Mouse (Mus musculus): ENCODE measurements around the gene Samd8.

DNA sequence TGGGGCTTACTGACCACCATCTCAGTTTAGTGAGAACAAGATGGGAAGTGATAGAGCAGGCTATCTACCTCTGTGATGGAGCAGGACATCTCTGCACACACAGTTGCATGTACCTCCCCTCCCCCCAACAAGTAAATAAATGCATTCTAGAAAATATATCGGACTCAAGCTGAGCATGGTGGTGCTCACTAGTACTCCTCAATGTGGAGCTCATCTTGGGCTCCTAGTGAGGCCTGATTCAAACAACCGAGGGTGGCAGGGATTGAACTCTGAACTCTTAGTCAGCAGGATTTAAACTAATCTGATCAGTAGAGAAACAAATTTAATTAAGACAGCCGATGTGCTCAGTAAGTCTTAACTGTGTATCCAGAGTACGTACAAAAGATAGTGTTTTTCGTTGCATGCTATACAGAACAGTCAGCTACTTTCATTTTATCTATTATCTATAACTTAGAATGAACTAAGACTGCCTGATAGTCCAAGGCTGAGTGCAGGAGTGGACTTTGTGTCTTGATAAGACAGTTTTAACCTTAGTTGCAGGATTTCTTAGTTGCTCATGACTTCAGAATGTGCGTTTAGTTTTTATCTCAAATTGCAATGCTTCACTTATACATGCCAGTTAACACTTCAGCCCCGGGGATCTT is 15.5 kb downstream of the Samd8 start:
- TF ChIP-seq CTCF (IDR thresholded peaks at IDR 0.05; ENCODE audit: control insufficient read depth, insufficient read depth, low read length) (no peak), POLR2A (IDR thresholded peaks at IDR 0.05; ENCODE audit: borderline replicate concordance, control insufficient read depth, low read depth, low read length) (no peak)

Measured in bone marrow, adult 2 months (tissue).